Mouse (Mus musculus) liver, embryonic 14.5 days (tissue): Measurements from ENCODE around the gene Syt11. TPM values are rescaled to one million over a fixed set of nuclear protein-coding genes. Genes with fewer than 3 reads are reported as not detected.
A peak's percentile ranks its signal among the peaks of the same experiment; 100 is the strongest.

ENCODE experiments used
- ATAC-seq: fragments of 200-750 bp; cut with Nextera tagmentation; 2 replicates; pipeline ENCODE4 v1.8.0; 2017; ENCODE audit warnings: moderate number of reproducible peaks, mild to moderate bottlenecking, moderate library complexity; ENCODE audit not compliant: insufficient read depth
- DNase-seq, 3 experiments: peaks; one replicate each; pipeline ENCODE4 v3.0.0-alpha.2; 2012 to 2013; ENCODE audit warnings: low read depth in 3 of 3, low spot score in 3 of 3
- H3K27ac ChIP-seq: fragments of 300-500 bp; sonication (generic); 2 replicates; pipeline ENCODE4 v1.5.1; 2014; ENCODE audit warnings: moderate library complexity, mild to moderate bottlenecking, control low read depth, inconsistent platforms
- H3K27me3 ChIP-seq: fragments of 300-500 bp; sonication (generic); 2 replicates; pipeline ENCODE4 v1.6.1; 2014; ENCODE audit warnings: mild to moderate bottlenecking, low read length, moderate library complexity; ENCODE audit not compliant: control insufficient read depth, insufficient read depth
- H3K36me3 ChIP-seq: fragments of 300-500 bp; sonication (generic); replicated peaks from 2 replicates; pipeline ENCODE4 v1.6.1; 2014; ENCODE audit warnings: low read depth; ENCODE audit not compliant: control insufficient read depth, insufficient read depth
- H3K4me1 ChIP-seq, 2 experiments: fragments of 200-500 bp in 1 of 2; fragments of 300-500 bp in 1 of 2; sonication (generic) in 1 of 2; replicated peaks; 2 replicates each; pipeline ENCODE4 v1.6.1; 2012 to 2014; ENCODE audit warnings: antibody characterized with exemption in 1 of 2, inconsistent platforms in 1 of 2, low read length in 1 of 2; ENCODE audit not compliant: control insufficient read depth in 2 of 2, insufficient read depth in 2 of 2
- H3K4me2 ChIP-seq: fragments of 300-500 bp; sonication (generic); 2 replicates; pipeline ENCODE4 v1.6.1; 2014; ENCODE audit warnings: low read depth, mild to moderate bottlenecking, control low read depth, moderate library complexity
- H3K4me3 ChIP-seq, 2 experiments: fragments of 200-500 bp in 1 of 2; fragments of 300-500 bp in 1 of 2; sonication (generic) in 1 of 2; 2 replicates each; pipeline ENCODE4 v1.5.1; 2012 to 2014; ENCODE audit warnings: low read depth in 2 of 2, low read length in 2 of 2, mild to moderate bottlenecking in 2 of 2, control low read depth in 1 of 2, inconsistent platforms in 1 of 2, moderate library complexity in 1 of 2; ENCODE audit not compliant: insufficient read depth in 1 of 2
- H3K9ac ChIP-seq: fragments of 300-500 bp; sonication (generic); replicated peaks from 2 replicates; pipeline ENCODE4 v1.6.1; 2014; ENCODE audit warnings: mild to moderate bottlenecking, control low read depth, moderate library complexity
- H3K9me3 ChIP-seq: fragments of 300-500 bp; sonication (generic); 2 replicates; pipeline ENCODE4 v1.6.1; 2016; ENCODE audit warnings: low read length, mixed read lengths; ENCODE audit not compliant: control insufficient read depth
- CTCF ChIP-seq: IDR thresholded peaks from 2 replicates; pipeline ENCODE4 v1.5.1; 2016; ENCODE audit warnings: antibody characterized with exemption, low read depth, control low read depth
- EP300 ChIP-seq: IDR thresholded peaks from 2 replicates; pipeline ENCODE4 v1.6.1; 2016; ENCODE audit warnings: antibody characterized with exemption, low read depth
- WGBS: fragments of 180-500 bp; shearing (Covaris S2); extraction: QIAGEN DNeasy Blood & Tissue Kit; methylation state at CpG from one replicate; pipeline ENCODE4 v1.1.7; 2014; ENCODE audit not compliant: insufficient replicate concordance; 5-methylcytosine and 5-hydroxymethylcytosine counted together
- polyA plus RNA-seq, 2 experiments: library from polyadenylated mRNA; depleted of rRNA in 1 of 2; stranded (reverse) in 1 of 2; unstranded in 1 of 2; fragments of >200 nt; fragmentation: Nextera tagmentation in 1 of 2; extraction: Ambion mirVana in 1 of 2; gene quantifications; 2 replicates each; pipeline versions ENCODE4 v1.2.1 to v1.2.3; 2012 to 2014

Gene Syt11
- polyA plus RNA-seq, 2 experiments: 0.35 to 0.47 TPM

GRCm38 (mm10) chr3:88738641-88739040 is 36.3 kb downstream of the Syt11 start:
- TF ChIP-seq EP300 (no peak), CTCF (peak; percentile 89)
- no peak overlapping the region for H3K4me2 ChIP-seq
- H3K27me3 ChIP-seq: no peaks in the 10 kb centered on the region
- no peaks in the 10 kb centered on the region for H3K4me1 ChIP-seq
- no peak overlapping the region for H3K4me3 ChIP-seq
- no peaks in the 10 kb centered on the region for H3K36me3 ChIP-seq
- no peak overlapping the region for H3K27ac ChIP-seq
- no peaks in the 10 kb centered on the region for H3K9me3 ChIP-seq
- no peak overlapping the region for H3K9ac ChIP-seq
- ATAC-seq (peak; percentile 33; the same call in 1 of the 2 replicates), DNase-seq (no peak)
- WGBS: 18% methylated on average over 3 of the region's 3 CpGs

- Histone ChIP-seq H3K4me2 (no peak overlapping the region), H3K9ac (no peak overlapping the region), H3K36me3 (no peaks in the 10 kb centered on the region), H3K27me3 (no peaks in the 10 kb centered on the region), H3K4me1 (no peaks in the 10 kb centered on the region), H3K9me3 (no peaks in the 10 kb centered on the region), H3K27ac (no peak overlapping the region), H3K4me3 (no peak overlapping the region)
- WGBS: 66% methylated on average over 2 of the region's 2 CpGs
- TF ChIP-seq CTCF (no peak), EP300 (no peak)
- DNase-seq: no peak
- ATAC-seq: no peak
Measured at GRCm38 (mm10) chr3:88736556-88736955, 38.4 kb downstream of the Syt11 start.

GRCm38 (mm10) chr3:88719098-88719497 is 55.9 kb downstream of the Syt11 start:
- peak in 1 of 3 experiments; percentile 10 for DNase-seq
- H3K9ac ChIP-seq: no peak overlapping the region

GRCm38 (mm10) chr3:88717831-88718230 is 57.1 kb downstream of the Syt11 start:
- H3K4me2 ChIP-seq: peak overlapping the region; percentile 88
- H3K4me1 ChIP-seq: peaks cover 7 to 16% of the 10 kb centered on the region in 2 experiments
- no peaks in the 10 kb centered on the region for H3K27me3 ChIP-seq
- peak overlapping the region; percentile 52 for H3K9ac ChIP-seq
- DNase-seq: peak; percentile 50 to 58 (median 54)
- H3K4me3 ChIP-seq: peak overlapping the region; percentile 59 to 85
- no peaks in the 10 kb centered on the region for H3K9me3 ChIP-seq
- H3K27ac ChIP-seq: peak overlapping the region; percentile 76
- WGBS: 0% methylated on average over 1 of the region's 1 CpGs
- TF ChIP-seq CTCF (no peak), EP300 (no peak)
- ATAC-seq: peak; percentile 42; the same call in 1 of the 2 replicates
- peaks cover 13% of the 10 kb centered on the region for H3K36me3 ChIP-seq

More at GRCm38 (mm10) chr3:88719098-88719497, 55.9 kb downstream of the Syt11 start:
- Histone ChIP-seq H3K36me3 (peaks cover 4% of the 10 kb centered on the region), H3K27ac (no peak overlapping the region), H3K27me3 (no peaks in the 10 kb centered on the region), H3K4me1 (peaks cover 7 to 16% of the 10 kb centered on the region in 2 experiments), H3K4me2 (peak overlapping the region; percentile 88), H3K9me3 (no peaks in the 10 kb centered on the region), H3K4me3 (peak overlapping the region; percentile 59 to 85; a peak in 2 of 4 replicates)
- TF ChIP-seq CTCF (no peak), EP300 (no peak)
- 70% methylated on average over 2 of the region's 2 CpGs for WGBS
- ATAC-seq: 0 out of 2 replicates have a peak, but pooled peaks have one; percentile 9

GRCm38 (mm10) chr3:88717198-88717798 is 57.7 kb downstream of the Syt11 start:
- peak overlapping the region; percentile 88 for H3K4me2 ChIP-seq
- peak; percentile 66 for ATAC-seq
- peak overlapping the region; percentile 85 to 91 for H3K4me3 ChIP-seq
- H3K9ac ChIP-seq: peak overlapping the region; percentile 88
- peak in 2 of 3 experiments; percentile 12 to 38 for DNase-seq
- H3K27me3 ChIP-seq: no peaks in the 10 kb centered on the region
- peaks cover 18% of the 10 kb centered on the region for H3K36me3 ChIP-seq
- H3K27ac ChIP-seq: peak overlapping the region; percentile 88
- TF ChIP-seq CTCF: no peak
- no peak for TF ChIP-seq EP300
- peaks cover 7 to 16% of the 10 kb centered on the region in 2 experiments for H3K4me1 ChIP-seq
- 7% methylated on average over 9 of the region's 9 CpGs for WGBS
- no peaks in the 10 kb centered on the region for H3K9me3 ChIP-seq
